Mouse (Mus musculus): Measurements from ENCODE around the gene Tmem37. TPM values are rescaled to one million over a fixed set of nuclear protein-coding genes. Genes with fewer than 3 reads are reported as not detected.

Tmem37 gene
- total and polyA plus RNA-seq, 3 experiments: 5.6 to 9.0 (median 7.5) TPM

DNA sequence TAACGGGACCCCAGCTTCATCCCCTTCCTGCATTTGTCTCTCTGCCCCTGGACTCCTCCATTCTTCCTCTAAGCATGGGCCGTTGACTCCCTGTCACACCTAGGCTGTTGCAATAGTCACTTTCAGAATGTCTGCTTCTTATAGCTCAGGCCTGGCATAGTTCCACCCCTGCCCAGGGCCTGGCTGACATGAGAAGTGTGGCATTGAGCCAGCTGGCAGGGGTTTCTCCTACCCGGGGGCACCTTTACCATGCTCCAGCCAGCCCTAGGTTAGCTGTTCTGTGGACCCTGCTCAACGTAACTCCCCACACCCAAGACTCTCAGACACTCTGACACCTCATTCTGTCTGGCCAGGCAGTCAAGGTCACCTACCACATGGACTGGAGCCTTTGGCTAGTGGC is 46.2 kb downstream of the Tmem37 start:
- Histone ChIP-seq H3K27me3 (ENCODE audit: control insufficient read depth, insufficient read depth, low read length) (no peaks in the 10 kb centered on the region), H3K4me3 (no peak overlapping the region), H3K9ac (ENCODE audit: low read depth, low read length) (no peak overlapping the region), H3K36me3 (ENCODE audit: control insufficient read depth, insufficient read depth, low read length) (no peaks in the 10 kb centered on the region), H3K4me1 (ENCODE audit: control insufficient read depth, insufficient read depth, low read length) (no peaks in the 10 kb centered on the region), H3K79me2 (replicated peaks; ENCODE audit: control insufficient read depth, insufficient read depth, low read length) (no peaks in the 10 kb centered on the region), H3K27ac (no peak overlapping the region)
- DNase-seq: peak; percentile 47 to 52
- intact Hi-C loops (cut with DNase I): no loop called here
- 40% methylated on average over 4 of the region's 4 CpGs for WGBS
- no peak for TF ChIP-seq POLR2A (IDR thresholded peaks at IDR 0.05; ENCODE audit: insufficient read depth, low read depth, low read length)
- no peak for TF ChIP-seq CTCF (IDR thresholded peaks at IDR 0.05)
- no peak for TF ChIP-seq EP300 (IDR thresholded peaks at IDR 0.05; ENCODE audit: insufficient read depth, low read depth, low read length)

DNA sequence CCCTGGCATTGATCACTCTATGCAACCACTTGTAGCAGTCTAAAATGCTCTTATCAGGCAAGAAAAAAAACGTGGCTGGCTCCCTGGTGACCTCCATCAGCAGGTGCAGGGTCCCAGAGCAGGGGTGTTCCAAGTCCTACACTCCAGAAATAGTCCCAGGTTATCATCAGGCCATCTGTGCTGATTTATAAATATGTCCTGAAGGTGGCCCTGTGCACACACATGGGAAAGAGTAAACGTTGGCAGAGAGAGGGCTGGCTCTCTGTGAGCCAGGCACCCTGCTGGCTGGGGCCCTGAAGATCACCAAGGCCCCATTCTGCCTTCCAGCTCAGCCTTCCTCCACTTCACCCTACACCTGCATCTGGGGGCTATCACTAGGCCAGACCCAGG is 48.8 kb downstream of the Tmem37 start:
- Histone ChIP-seq H3K4me3 (no peak overlapping the region), H3K27ac (no peak overlapping the region), H3K79me2 (replicated peaks; ENCODE audit: control insufficient read depth, insufficient read depth, low read length) (no peaks in the 10 kb centered on the region), H3K27me3 (ENCODE audit: control insufficient read depth, insufficient read depth, low read length) (no peaks in the 10 kb centered on the region), H3K9ac (ENCODE audit: low read depth, low read length) (no peak overlapping the region), H3K36me3 (ENCODE audit: control insufficient read depth, insufficient read depth, low read length) (no peaks in the 10 kb centered on the region), H3K4me1 (ENCODE audit: control insufficient read depth, insufficient read depth, low read length) (no peaks in the 10 kb centered on the region)
- 7% methylated on average over 2 of the region's 2 CpGs for WGBS
- DNase-seq: no peak
- 0 out of 2 replicates have a peak, but pooled peaks have one; percentile 3 for TF ChIP-seq CTCF (IDR thresholded peaks at IDR 0.05)
- TF ChIP-seq EP300 (IDR thresholded peaks at IDR 0.05; ENCODE audit: insufficient read depth, low read depth, low read length): no peak
- intact Hi-C loops (cut with DNase I): no loop called here

DNA sequence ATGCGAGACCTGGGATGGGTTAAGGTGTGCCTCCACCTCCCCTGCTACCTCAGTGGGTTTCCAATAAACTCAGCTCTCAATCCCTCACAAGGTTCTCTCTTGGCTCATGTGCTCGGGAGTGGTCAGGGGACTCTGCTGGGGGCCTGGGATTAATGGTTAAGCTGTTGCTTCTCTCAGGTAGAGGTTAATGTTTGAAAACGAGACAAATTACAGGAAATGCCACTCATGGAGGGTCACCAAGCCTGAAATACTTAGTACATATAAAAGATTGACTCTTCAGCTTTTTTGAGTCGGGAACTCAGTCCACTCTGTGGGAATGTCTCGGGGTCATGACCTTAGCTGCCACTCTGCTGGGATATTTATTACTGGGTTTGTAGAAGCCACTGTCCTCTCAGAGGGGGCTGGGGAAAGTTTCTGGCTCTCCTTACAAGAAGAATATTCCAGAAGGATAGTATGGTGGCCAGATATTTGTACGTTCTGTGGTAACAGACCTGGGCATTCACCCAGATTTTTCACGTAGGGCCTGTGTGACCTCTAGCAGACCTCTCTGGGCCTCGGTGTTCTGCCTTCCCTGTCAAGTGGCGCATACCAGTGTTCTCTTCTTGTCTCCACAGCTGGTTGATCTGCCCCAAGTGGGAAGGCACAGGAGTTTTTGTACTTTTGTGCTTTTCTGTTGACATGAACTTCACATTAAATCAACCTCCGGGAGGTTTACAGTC is 49.4 kb downstream of the Tmem37 start:
- no peaks in the 10 kb centered on the region for H3K27me3 ChIP-seq (ENCODE audit: control insufficient read depth, insufficient read depth, low read length)
- intact Hi-C loops (cut with DNase I): no loop called here
- H3K36me3 ChIP-seq (ENCODE audit: control insufficient read depth, insufficient read depth, low read length): no peaks in the 10 kb centered on the region
- no peak for DNase-seq
- TF ChIP-seq POLR2A (IDR thresholded peaks at IDR 0.05; ENCODE audit: insufficient read depth, low read depth, low read length): no peak
- no peak for TF ChIP-seq CTCF (IDR thresholded peaks at IDR 0.05)
- TF ChIP-seq EP300 (IDR thresholded peaks at IDR 0.05; ENCODE audit: insufficient read depth, low read depth, low read length): no peak
- no peak overlapping the region for H3K27ac ChIP-seq
- no peaks in the 10 kb centered on the region for H3K79me2 ChIP-seq (replicated peaks; ENCODE audit: control insufficient read depth, insufficient read depth, low read length)
- no peak overlapping the region for H3K4me3 ChIP-seq
- no peak overlapping the region for H3K9ac ChIP-seq (ENCODE audit: low read depth, low read length)
- no peaks in the 10 kb centered on the region for H3K4me1 ChIP-seq (ENCODE audit: control insufficient read depth, insufficient read depth, low read length)
- 56% methylated on average over 10 of the region's 10 CpGs for WGBS

DNA sequence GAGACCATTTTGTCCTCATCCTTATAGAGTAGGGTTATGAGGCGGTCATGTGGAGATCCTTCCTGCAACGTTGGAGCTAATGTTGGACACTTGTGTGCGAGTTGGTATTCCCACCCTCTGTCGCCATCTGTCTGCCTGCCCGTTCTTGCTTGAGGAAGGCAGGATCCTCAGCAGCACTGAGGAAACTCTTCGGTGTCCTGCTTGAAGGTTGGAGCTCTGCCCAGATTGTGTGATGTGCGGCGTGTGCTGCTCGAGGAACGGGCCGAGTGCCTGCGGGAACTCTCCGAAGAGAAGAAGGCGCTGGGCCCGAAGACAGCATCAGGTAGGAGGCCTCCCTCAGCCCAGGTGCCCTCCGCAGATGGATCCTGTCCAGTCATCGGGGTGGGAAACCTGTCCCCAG is 51.9 kb downstream of the Tmem37 start:
- TF ChIP-seq POLR2A (IDR thresholded peaks at IDR 0.05; ENCODE audit: insufficient read depth, low read depth, low read length) (no peak), CTCF (IDR thresholded peaks at IDR 0.05) (no peak), EP300 (IDR thresholded peaks at IDR 0.05; ENCODE audit: insufficient read depth, low read depth, low read length) (no peak)
- Histone ChIP-seq H3K79me2 (replicated peaks; ENCODE audit: control insufficient read depth, insufficient read depth, low read length) (no peaks in the 10 kb centered on the region), H3K27me3 (ENCODE audit: control insufficient read depth, insufficient read depth, low read length) (no peaks in the 10 kb centered on the region), H3K36me3 (ENCODE audit: control insufficient read depth, insufficient read depth, low read length) (no peaks in the 10 kb centered on the region), H3K9ac (ENCODE audit: low read depth, low read length) (no peak overlapping the region), H3K4me1 (ENCODE audit: control insufficient read depth, insufficient read depth, low read length) (no peaks in the 10 kb centered on the region), H3K4me3 (no peak overlapping the region), H3K27ac (no peak overlapping the region)
- WGBS: 79% methylated on average over 17 of the region's 17 CpGs
- intact Hi-C loops (cut with DNase I): no loop called here
- DNase-seq: no peak

DNA sequence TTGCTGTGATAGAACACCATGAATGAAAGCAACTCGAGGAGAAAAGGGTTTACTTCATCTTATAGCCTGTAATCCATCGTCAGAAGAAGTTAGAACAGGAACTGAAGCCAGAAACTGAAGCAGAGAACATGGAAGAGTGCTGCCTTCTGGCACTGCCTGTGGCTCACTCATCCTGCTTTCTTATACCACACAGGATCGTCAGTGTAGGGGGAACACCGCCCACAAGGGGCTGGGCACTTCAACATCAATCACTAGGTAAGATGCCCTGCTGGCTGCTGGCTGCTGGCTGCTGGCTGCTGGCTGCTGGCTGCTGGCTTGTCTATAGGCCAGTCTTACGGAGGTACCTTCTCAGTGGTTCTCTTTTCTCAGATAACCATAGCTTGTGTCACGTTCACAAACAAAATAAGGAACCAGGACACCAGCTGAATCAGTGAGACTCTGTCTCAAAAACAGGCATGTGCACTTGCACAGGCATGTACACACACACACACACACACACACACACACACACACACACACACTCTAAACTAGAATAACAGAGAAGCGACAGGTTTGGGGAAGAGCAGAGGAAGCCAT is 53.5 kb downstream of the Tmem37 start:
- 55% methylated on average over 7 of the region's 7 CpGs for WGBS
- H3K36me3 ChIP-seq (ENCODE audit: control insufficient read depth, insufficient read depth, low read length): no peaks in the 10 kb centered on the region
- no peak overlapping the region for H3K4me3 ChIP-seq
- H3K9ac ChIP-seq (ENCODE audit: low read depth, low read length): no peak overlapping the region
- intact Hi-C loops (cut with DNase I): no loop called here
- DNase-seq: no peak
- no peaks in the 10 kb centered on the region for H3K79me2 ChIP-seq (replicated peaks; ENCODE audit: control insufficient read depth, insufficient read depth, low read length)
- TF ChIP-seq CTCF (IDR thresholded peaks at IDR 0.05) (no peak), EP300 (IDR thresholded peaks at IDR 0.05; ENCODE audit: insufficient read depth, low read depth, low read length) (no peak), POLR2A (IDR thresholded peaks at IDR 0.05; ENCODE audit: insufficient read depth, low read depth, low read length) (no peak)
- no peak overlapping the region for H3K27ac ChIP-seq
- no peaks in the 10 kb centered on the region for H3K27me3 ChIP-seq (ENCODE audit: control insufficient read depth, insufficient read depth, low read length)
- no peaks in the 10 kb centered on the region for H3K4me1 ChIP-seq (ENCODE audit: control insufficient read depth, insufficient read depth, low read length)

- DNase-seq: no peak
- intact Hi-C loops (cut with DNase I): no loop called here
- Histone ChIP-seq H3K79me2 (replicated peaks; ENCODE audit: control insufficient read depth, insufficient read depth, low read length) (no peaks in the 10 kb centered on the region), H3K27ac (no peak overlapping the region), H3K36me3 (ENCODE audit: control insufficient read depth, insufficient read depth, low read length) (no peaks in the 10 kb centered on the region), H3K4me1 (ENCODE audit: control insufficient read depth, insufficient read depth, low read length) (no peaks in the 10 kb centered on the region), H3K4me3 (no peak overlapping the region), H3K27me3 (ENCODE audit: control insufficient read depth, insufficient read depth, low read length) (no peaks in the 10 kb centered on the region), H3K9ac (ENCODE audit: low read depth, low read length) (no peak overlapping the region)
- no peak for TF ChIP-seq POLR2A (IDR thresholded peaks at IDR 0.05; ENCODE audit: insufficient read depth, low read depth, low read length)
- no peak for TF ChIP-seq CTCF (IDR thresholded peaks at IDR 0.05)
- TF ChIP-seq EP300 (IDR thresholded peaks at IDR 0.05; ENCODE audit: insufficient read depth, low read depth, low read length): no peak
- 92% methylated on average over 12 of the region's 12 CpGs for WGBS
Measured at GRCm38 (mm10) chr1:120019428-120019827, 54.4 kb downstream of the Tmem37 start.
